Mouse (Mus musculus): ENCODE data around the gene 9330182L06Rik. TPM values are rescaled to one million over a fixed set of nuclear protein-coding genes. Genes with fewer than 3 reads are reported as not detected.

The 9330182L06Rik gene
- polyA plus RNA-seq (2016; fragmentation: Nextera tagmentation; extraction: Ambion mirVana) = 4.7 and 5.2 TPM in 2 replicates

DNA sequence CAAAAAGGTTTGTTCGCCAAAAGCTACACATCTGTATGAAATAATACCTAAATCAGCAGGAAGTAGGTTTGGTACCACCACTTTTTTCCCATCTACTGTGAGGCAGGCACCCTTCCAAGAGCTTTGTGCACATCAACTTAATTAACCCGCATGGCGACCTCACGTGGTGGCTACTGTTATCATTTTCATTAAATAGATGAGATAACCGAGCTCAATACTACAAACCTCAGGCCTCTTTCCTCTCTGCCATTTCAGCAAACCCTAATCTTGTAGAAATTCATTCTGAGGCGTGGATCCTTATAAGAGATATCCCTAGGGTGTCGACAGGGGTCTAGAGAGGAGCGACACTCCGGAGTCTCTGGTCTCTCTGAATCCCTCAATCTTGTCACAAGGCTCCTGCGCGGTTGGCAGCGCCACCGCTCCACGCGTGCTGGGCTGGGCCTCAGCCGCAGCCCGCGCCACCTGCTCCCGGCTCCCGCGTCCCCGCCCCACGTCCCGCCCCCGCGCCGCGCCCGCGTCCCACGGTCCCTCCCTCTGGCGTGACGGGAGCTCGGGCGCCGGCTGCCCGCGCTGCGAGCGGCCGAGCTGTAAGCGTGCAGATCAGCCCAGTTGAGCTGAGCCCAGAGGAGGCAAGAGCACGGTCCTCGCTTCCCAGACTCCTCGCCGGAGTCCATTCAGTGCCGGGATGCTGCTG lies at the start of gene 9330182L06Rik:
Gene 9330182L06Rik, plus strand, starts transcription at position 533 of the 694 bp plus-strand sequence.
- peaks cover 6% of the 10 kb centered on the region for H3K27me3 ChIP-seq
- peak; percentile 88 for ATAC-seq (ENCODE audit: insufficient number of reproducible peaks, insufficient read depth, low FRiP score, low TSS enrichment)
- H3K36me3 ChIP-seq = no peaks in the 10 kb centered on the region
- peak within 1 kb of the TSS; percentile 64 for H3K4me3 ChIP-seq
- peak within 1 kb of the TSS; percentile 67 for H3K9ac ChIP-seq
- H3K9me3 ChIP-seq = no peaks in the 10 kb centered on the region
- WGBS = 1% methylated on average over 47 of the region's 47 CpGs
- no peaks in the 10 kb centered on the region for H3K4me1 ChIP-seq
- peak within 1 kb of the TSS; percentile 80 for H3K4me2 ChIP-seq (replicated peaks)
- peak within 1 kb of the TSS; percentile 67 for H3K27ac ChIP-seq

DNA sequence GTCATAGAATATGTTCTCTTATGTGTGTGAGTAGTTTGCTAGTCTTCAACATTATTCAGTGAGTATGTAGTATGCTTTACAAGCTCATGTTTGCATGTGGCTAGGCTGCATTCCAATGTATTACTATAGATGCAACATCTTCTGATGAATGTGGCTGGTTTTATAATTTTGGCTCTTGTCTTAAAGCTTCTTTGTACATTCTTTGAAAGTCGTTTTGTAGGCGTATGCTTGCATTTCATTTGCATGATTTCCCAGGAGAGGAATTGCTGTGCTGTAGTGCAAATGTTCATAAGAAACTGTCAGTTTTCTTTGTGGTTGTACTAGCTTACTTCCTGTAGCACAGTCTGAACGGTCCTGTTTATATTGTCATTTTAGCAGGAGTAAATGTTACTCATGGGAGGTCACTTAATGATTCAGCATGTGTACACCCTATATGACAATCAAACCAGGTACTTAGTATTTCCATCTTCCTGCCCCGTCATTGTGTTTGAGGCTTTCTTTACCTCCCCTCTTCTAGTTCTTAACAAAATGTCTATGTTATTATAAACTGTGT lies 38.4 kb upstream of the 9330182L06Rik start:
- H3K27ac ChIP-seq = no peak overlapping the region
- no peaks in the 10 kb centered on the region for H3K9me3 ChIP-seq
- H3K36me3 ChIP-seq = no peaks in the 10 kb centered on the region
- no peaks in the 10 kb centered on the region for H3K27me3 ChIP-seq
- WGBS = 77% methylated on average over 4 of the region's 4 CpGs
- no peak overlapping the region for H3K9ac ChIP-seq
- H3K4me1 ChIP-seq = no peaks in the 10 kb centered on the region
- no peak overlapping the region for H3K4me2 ChIP-seq (replicated peaks)
- no peak overlapping the region for H3K4me3 ChIP-seq
- ATAC-seq (ENCODE audit: insufficient number of reproducible peaks, insufficient read depth, low FRiP score, low TSS enrichment) = no peak

DNA sequence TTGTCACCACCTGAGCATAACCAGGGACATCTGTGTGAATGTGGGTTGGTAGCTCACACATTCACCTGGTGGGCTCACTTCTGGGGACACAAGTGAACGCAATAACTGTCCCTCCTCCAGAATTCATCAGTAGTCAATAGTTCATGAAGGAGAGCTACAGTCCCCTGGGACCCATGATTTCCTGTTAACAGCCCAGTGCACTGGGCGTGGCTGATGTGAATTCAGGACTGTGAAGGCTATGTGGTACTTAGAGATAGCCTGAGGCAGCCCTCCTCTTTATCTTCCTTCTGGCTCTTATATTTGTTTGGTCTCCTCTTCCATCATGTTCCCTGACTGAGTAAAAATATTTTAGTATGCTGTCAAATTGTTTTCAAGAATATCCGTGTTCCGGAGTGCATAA lies 1.6 kb upstream of the 9330182L06Rik start:
- no peak overlapping the region for H3K9ac ChIP-seq
- no peak for ATAC-seq (ENCODE audit: insufficient number of reproducible peaks, insufficient read depth, low FRiP score, low TSS enrichment)
- 71% methylated on average over 4 of the region's 4 CpGs for WGBS
- H3K36me3 ChIP-seq = no peaks in the 10 kb centered on the region
- peaks cover 6% of the 10 kb centered on the region for H3K27me3 ChIP-seq
- H3K4me2 ChIP-seq (replicated peaks) = no peak overlapping the region
- H3K4me1 ChIP-seq = no peaks in the 10 kb centered on the region
- H3K9me3 ChIP-seq = no peaks in the 10 kb centered on the region
- no peak overlapping the region for H3K4me3 ChIP-seq
- H3K27ac ChIP-seq = no peak overlapping the region

DNA sequence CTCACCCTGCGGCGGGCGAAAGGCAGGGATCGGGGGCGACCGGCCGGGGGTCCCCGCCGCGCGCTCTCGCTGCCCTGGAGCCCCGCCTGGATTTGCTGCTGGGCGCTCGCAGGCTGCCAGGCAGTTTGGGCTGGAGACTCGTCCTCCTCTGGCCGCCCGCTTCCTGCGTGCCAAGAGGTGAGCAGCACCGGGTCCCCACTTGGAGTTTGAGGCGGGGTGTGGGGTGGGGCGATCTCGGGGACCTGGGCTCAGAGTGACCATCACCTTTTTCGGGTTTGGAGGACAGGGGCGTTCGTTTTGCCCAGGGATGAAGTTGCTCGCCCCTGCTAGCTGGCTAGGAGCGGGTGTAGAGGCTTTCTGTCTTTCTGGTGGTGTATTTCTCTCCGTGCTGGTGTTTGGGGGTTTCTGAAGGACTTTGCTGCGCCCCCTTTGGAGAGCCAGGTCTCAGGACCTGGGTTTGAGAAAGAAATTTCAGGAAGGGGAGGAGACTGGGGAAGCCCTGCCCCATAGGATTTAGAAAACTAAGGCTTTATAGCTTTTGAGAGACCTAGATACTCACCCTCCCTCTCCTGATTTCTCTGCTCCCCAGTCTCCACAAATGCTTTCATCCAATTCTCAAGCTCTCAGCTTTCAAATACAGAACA lies 484 bp downstream of the 9330182L06Rik start:
- under 1% methylated on average over 30 of the region's 30 CpGs for WGBS
- no peaks in the 10 kb centered on the region for H3K4me1 ChIP-seq
- H3K4me2 ChIP-seq (replicated peaks) = peak overlapping the region; percentile 80
- peak overlapping the region; percentile 67 for H3K27ac ChIP-seq
- H3K4me3 ChIP-seq = peak overlapping the region; percentile 64
- no peaks in the 10 kb centered on the region for H3K9me3 ChIP-seq
- peak overlapping the region; percentile 67 for H3K9ac ChIP-seq
- no peaks in the 10 kb centered on the region for H3K36me3 ChIP-seq
- peak; percentile 63 for ATAC-seq (ENCODE audit: insufficient number of reproducible peaks, insufficient read depth, low FRiP score, low TSS enrichment)
- H3K27me3 ChIP-seq = peaks cover 6% of the 10 kb centered on the region

DNA sequence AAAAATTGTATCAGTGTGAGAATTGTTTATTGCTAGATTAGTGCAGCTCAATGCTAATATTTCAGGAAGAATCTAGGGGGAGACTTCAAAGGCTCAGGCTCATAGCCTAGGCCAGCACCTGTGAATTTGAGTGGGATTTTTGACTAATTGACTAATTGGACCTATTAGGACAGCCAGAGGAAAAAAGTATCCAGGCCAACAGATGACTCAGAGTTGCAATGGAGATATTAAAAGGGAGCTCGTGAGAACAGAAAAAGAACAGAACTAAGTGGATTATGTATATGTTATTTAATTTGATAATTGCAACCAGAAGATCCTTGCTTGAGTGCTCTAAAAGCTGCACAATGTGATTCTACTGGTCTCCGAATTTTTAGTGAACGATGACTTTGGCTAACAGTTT lies 3.7 kb downstream of the 9330182L06Rik start:
- ATAC-seq (ENCODE audit: insufficient number of reproducible peaks, insufficient read depth, low FRiP score, low TSS enrichment) = no peak
- 44% methylated on average over 3 of the region's 3 CpGs for WGBS
- Histone ChIP-seq H3K4me2 (replicated peaks) (no peak overlapping the region), H3K36me3 (no peaks in the 10 kb centered on the region), H3K27ac (no peak overlapping the region), H3K9ac (no peak overlapping the region), H3K4me3 (no peak overlapping the region), H3K9me3 (no peaks in the 10 kb centered on the region), H3K27me3 (no peaks in the 10 kb centered on the region), H3K4me1 (no peaks in the 10 kb centered on the region)

DNA sequence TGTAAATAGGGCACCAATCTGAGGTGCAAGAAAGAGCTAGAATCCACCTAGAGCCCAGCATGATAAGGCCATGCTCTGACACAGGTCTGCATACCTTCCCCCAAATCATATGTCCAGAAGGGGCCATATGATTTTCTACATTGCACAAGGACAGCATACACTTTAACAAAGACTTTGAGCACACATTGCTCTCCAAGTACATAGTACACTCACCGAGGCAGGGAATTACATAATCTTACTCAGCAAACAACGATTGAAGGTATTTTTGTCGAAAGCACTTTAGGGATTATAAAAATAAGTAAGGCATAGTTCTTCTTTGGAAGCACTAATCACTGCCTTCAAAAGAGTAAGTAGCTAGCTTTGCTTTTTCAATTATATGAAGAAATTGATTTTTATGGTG lies 7.1 kb downstream of the 9330182L06Rik start:
- 67% methylated on average over 3 of the region's 3 CpGs for WGBS
- no peaks in the 10 kb centered on the region for H3K27me3 ChIP-seq
- no peak overlapping the region for H3K4me3 ChIP-seq
- H3K4me1 ChIP-seq = no peaks in the 10 kb centered on the region
- H3K27ac ChIP-seq = no peak overlapping the region
- H3K9ac ChIP-seq = no peak overlapping the region
- no peak overlapping the region for H3K4me2 ChIP-seq (replicated peaks)
- H3K36me3 ChIP-seq = no peaks in the 10 kb centered on the region
- ATAC-seq (ENCODE audit: insufficient number of reproducible peaks, insufficient read depth, low FRiP score, low TSS enrichment) = no peak
- no peaks in the 10 kb centered on the region for H3K9me3 ChIP-seq

DNA sequence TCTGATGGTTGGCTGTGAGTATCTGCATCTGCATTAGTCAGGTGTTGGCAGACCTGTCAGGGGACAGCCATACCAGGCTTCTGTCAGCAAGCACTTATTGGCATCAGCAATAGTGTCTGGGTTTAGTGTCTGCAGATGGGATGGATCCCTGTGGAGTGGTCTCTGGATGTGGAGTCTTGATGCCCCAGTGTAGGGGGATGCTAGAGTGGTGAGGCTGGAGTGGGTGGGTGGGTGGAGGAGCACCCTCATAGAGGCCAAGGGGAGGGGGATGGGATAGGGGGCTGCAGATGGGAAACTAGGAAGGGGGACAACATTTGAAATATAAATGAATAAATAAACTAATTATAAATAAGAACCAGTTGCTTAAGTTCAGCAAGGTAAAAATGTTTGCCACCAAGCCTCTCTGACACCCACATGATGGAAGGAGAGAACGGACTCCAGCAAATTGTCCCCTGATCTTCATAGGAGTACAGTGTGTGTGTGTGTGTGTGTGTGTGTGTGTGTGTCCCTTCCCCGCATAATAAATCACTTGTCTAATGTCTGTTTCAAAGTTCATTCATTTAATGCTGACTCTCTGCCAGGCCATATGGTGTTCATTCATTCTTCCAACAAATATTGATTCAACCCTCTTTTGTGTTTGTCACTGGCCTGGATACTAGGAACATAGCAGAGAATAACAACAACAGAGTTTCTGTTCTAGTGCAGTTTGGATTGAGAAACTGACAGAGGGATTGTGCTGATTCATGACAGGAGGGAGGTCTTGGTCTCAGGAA lies 30.0 kb downstream of the 9330182L06Rik start:
- H3K36me3 ChIP-seq = no peaks in the 10 kb centered on the region
- no peaks in the 10 kb centered on the region for H3K27me3 ChIP-seq
- no peak overlapping the region for H3K9ac ChIP-seq
- no peak overlapping the region for H3K4me3 ChIP-seq
- whole genome bisulfite sequencing = 72% methylated on average over 2 of the region's 2 CpGs
- no peak overlapping the region for H3K4me2 ChIP-seq (replicated peaks)
- ATAC-seq (ENCODE audit: insufficient number of reproducible peaks, insufficient read depth, low FRiP score, low TSS enrichment) = no peak
- no peaks in the 10 kb centered on the region for H3K4me1 ChIP-seq
- H3K9me3 ChIP-seq = no peaks in the 10 kb centered on the region
- H3K27ac ChIP-seq = no peak overlapping the region

DNA sequence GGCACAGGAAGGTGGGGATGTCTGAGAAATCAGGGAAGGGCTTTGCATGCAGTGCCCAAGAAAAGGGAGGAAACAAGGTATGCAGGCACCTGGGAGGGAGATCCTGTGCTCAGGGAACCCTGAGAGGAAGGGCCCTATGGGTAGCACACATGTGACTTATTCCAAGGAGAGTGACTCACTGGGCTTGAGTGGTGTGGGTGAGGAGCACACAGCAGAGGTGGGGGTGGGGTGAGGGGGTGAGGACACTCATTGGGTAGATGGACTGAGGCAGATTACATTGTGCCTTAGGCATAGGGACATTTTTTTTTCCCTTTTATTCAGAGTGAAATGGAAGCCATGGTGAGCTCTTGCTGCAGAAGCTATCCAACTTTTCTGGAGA lies 30.6 kb downstream of the 9330182L06Rik start:
- no peaks in the 10 kb centered on the region for H3K36me3 ChIP-seq
- H3K4me3 ChIP-seq = no peak overlapping the region
- no peaks in the 10 kb centered on the region for H3K27me3 ChIP-seq
- H3K4me1 ChIP-seq = no peaks in the 10 kb centered on the region
- no peak overlapping the region for H3K9ac ChIP-seq
- ATAC-seq (ENCODE audit: insufficient number of reproducible peaks, insufficient read depth, low FRiP score, low TSS enrichment) = no peak
- H3K9me3 ChIP-seq = no peaks in the 10 kb centered on the region
- H3K27ac ChIP-seq = no peak overlapping the region
- no peak overlapping the region for H3K4me2 ChIP-seq (replicated peaks)

DNA sequence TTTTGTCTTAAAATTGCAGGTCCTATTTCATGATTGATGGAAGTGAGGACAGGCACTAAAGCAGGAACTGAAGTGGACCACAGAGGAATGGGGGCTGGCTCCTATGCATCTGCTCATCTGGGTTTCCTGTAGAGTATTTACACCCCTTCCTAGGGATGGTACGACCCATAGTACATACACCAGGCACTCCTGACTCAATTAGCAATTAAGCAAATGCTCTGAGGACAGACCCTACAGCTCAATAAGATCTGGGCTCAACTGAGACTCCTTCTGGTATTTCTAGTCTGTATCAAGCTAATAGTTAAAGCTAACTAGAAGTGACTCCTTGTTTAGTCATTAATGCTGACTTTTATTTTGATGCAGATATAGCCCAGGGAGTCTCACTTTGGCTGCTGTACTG lies 60.9 kb downstream of the 9330182L06Rik start:
- H3K9me3 ChIP-seq = no peaks in the 10 kb centered on the region
- H3K27ac ChIP-seq = no peak overlapping the region
- no peaks in the 10 kb centered on the region for H3K36me3 ChIP-seq
- no peak overlapping the region for H3K4me3 ChIP-seq
- H3K27me3 ChIP-seq = no peaks in the 10 kb centered on the region
- no peaks in the 10 kb centered on the region for H3K4me1 ChIP-seq
- H3K4me2 ChIP-seq (replicated peaks) = no peak overlapping the region
- H3K9ac ChIP-seq = no peak overlapping the region
- WGBS = 72% methylated on average over 1 of the region's 1 CpGs
- no peak for ATAC-seq (ENCODE audit: insufficient number of reproducible peaks, insufficient read depth, low FRiP score, low TSS enrichment)

DNA sequence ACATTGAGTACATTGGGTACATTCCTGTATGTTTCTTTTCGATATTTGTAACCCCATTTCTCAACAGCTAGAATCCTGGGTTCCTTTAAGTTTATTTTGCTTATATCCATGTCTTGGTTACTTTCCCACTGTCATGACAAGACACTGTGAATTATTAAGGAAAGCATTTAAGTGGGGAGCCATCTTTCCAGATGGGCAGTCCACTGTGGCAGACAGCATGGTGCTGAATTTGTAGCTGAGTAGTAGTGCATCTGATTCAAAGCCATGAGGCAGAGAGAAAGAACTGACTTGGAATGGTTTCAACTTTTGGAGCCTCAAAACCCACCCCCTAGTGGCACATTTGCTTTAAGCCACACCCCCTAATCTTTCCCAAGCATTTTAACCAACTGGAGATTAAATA lies 61.6 kb downstream of the 9330182L06Rik start:
- no peak overlapping the region for H3K4me2 ChIP-seq (replicated peaks)
- no peak overlapping the region for H3K4me3 ChIP-seq
- H3K27ac ChIP-seq = no peak overlapping the region
- no peaks in the 10 kb centered on the region for H3K4me1 ChIP-seq
- H3K27me3 ChIP-seq = no peaks in the 10 kb centered on the region
- 92% methylated on average over 1 of the region's 1 CpGs for WGBS
- H3K9ac ChIP-seq = no peak overlapping the region
- no peaks in the 10 kb centered on the region for H3K9me3 ChIP-seq
- no peaks in the 10 kb centered on the region for H3K36me3 ChIP-seq
- no peak for ATAC-seq (ENCODE audit: insufficient number of reproducible peaks, insufficient read depth, low FRiP score, low TSS enrichment)

DNA sequence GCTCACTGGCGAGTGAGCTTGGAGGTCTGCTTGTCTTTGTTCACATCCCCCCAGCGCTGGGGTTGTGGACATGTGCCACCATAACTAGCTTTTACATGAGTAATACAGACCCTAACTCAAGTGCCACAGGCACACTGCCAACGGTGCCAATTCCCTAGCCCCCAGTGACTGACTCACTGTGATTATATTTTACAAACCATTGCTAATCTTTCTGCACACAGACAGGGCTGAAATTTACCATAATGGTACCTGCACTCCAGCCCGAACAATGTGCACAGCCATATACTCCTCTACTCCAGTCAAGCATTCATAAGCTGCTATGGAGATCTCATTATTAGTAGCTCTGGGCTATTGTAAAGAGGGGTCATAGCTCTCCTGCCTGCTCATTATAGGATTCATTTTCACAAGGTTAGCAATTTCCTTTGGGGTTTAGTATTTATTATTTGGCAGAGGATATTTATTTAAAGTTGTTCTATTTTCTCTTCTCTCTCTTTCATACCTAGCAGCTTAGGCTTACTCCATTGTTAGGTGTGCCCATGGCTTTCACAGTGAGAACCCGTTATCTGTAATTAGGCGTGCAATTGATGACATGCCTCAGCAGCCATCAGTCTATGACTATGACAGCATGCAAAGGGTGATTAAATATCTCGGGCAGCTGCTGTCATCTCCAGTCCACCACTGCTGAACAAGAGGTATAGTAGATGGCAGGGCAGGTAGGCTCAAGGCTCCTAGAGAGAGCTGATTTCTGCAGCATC lies 73.0 kb downstream of the 9330182L06Rik start:
- Histone ChIP-seq H3K4me3 (no peak overlapping the region), H3K27me3 (no peaks in the 10 kb centered on the region), H3K36me3 (no peaks in the 10 kb centered on the region), H3K4me1 (no peaks in the 10 kb centered on the region), H3K9ac (no peak overlapping the region), H3K27ac (no peak overlapping the region), H3K9me3 (no peaks in the 10 kb centered on the region), H3K4me2 (replicated peaks) (no peak overlapping the region)
- ATAC-seq (ENCODE audit: insufficient number of reproducible peaks, insufficient read depth, low FRiP score, low TSS enrichment) = peak; percentile 82
- 69% methylated on average over 7 of the region's 7 CpGs for WGBS

All from embryonic facial prominence, embryonic 12.5 days (tissue).